Mouse (Mus musculus) megakaryocyte, embryonic 14.5 days (primary cell): ENCODE results near the gene Pla2g2f.

Experiments used
- FLI1 ChIP-seq: IDR thresholded peaks from 2 replicates; pipeline ENCODE4 v1.6.1; 2012; ENCODE audit warnings: low read length, inconsistent platforms, mixed read lengths
- GATA1 ChIP-seq: IDR thresholded peaks from 3 replicates; pipeline ENCODE4 v1.6.1; 2012; ENCODE audit warnings: mixed read lengths, low read length, inconsistent platforms, borderline replicate concordance

DNA sequence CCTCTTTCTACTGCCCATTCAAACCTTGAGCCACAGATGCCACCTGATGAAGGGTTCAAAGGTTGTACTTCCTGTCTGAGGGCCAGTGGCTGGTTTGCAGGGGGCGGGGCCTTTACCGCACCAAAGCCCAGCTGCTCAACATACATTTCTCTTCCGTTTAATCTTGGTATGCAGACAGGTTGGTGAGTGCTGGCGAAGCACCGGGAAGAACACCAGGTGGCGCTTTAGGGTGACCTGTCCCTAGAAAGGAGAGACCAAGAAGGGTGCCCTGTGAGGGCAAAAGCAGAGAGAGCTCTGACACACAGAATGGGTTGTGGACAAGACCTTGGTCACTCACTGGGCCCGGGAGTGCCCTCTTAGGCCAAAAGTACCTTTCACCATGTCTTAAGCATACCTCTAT is 48.8 kb downstream of the Pla2g2f start:
- TF ChIP-seq GATA1 (no peak), FLI1 (no peak)
